Mouse (Mus musculus): ENCODE measurements around the gene Ptpn13. TPM values are rescaled to one million over a fixed set of nuclear protein-coding genes. Genes with fewer than 3 reads are reported as not detected.

Ptpn13 gene
- polyA plus RNA-seq, 1 experiment from 2014 or later: 15.1 TPM

DNA sequence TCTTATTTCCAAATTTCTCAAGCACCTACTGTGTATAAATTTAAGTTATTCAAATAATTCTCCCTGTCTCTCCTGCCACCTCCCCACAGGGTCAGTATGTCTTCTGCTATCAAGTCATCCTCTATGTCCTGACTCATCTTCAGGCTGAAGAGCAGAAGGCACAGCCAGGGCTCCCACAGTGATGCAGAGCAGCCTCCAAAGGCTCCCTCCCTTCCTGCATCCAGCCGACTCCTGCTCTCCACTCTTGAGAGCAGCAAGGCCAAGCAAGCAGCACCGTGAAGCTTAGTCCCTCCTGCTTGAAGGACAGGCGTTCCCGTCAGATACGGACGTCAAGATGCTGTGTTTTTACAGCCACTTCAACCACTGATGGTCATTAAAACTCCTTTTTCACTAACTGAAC is 172.6 kb downstream of the Ptpn13 start:
- no peak overlapping the region for H3K4me2 ChIP-seq
- ATAC-seq (ENCODE audit: insufficient number of reproducible peaks, low FRiP score): no peak
- 64% methylated on average over 6 of the region's 6 CpGs for WGBS
- H3K27me3 ChIP-seq (replicated peaks): no peaks in the 10 kb centered on the region
- H3K4me1 ChIP-seq (replicated peaks): peaks cover 33% of the 10 kb centered on the region
- H3K36me3 ChIP-seq: peaks cover 6% of the 10 kb centered on the region; the same call in 1 of the 2 replicates
- no peak overlapping the region for H3K4me3 ChIP-seq
- H3K27ac ChIP-seq (ENCODE audit: poor library complexity, severe bottlenecking): no peak overlapping the region
- H3K9ac ChIP-seq: no peak overlapping the region
- no peaks in the 10 kb centered on the region for H3K9me3 ChIP-seq (replicated peaks)

DNA sequence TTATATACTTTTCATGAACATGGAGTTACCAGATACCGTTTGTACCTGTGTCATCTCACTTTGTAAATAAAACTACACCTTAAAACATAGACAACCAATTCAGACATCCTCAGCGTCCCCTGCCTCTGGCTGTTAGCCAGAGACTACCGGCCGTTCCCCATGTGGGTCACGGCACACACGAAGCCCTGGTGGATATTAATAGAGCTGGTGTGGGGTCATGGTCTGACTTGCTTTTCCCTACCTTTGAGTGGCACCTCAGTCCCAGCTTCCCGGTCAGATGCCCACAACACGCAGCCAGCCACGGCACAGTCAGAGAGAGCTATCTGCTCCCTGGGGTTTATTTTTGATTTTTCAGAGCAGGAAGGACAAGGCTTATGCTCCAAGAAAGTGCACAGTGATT is 173.3 kb downstream of the Ptpn13 start:
- H3K9ac ChIP-seq: no peak overlapping the region
- peaks cover 33% of the 10 kb centered on the region for H3K4me1 ChIP-seq (replicated peaks)
- H3K4me2 ChIP-seq: no peak overlapping the region
- H3K9me3 ChIP-seq (replicated peaks): no peaks in the 10 kb centered on the region
- peak overlapping the region; percentile 35; the same call in 1 of the 2 replicates for H3K27ac ChIP-seq (ENCODE audit: poor library complexity, severe bottlenecking)
- peaks cover 6% of the 10 kb centered on the region; the same call in 1 of the 2 replicates for H3K36me3 ChIP-seq
- no peaks in the 10 kb centered on the region for H3K27me3 ChIP-seq (replicated peaks)
- ATAC-seq (ENCODE audit: insufficient number of reproducible peaks, low FRiP score): no peak
- no peak overlapping the region for H3K4me3 ChIP-seq
- WGBS: 61% methylated on average over 9 of the region's 9 CpGs

DNA sequence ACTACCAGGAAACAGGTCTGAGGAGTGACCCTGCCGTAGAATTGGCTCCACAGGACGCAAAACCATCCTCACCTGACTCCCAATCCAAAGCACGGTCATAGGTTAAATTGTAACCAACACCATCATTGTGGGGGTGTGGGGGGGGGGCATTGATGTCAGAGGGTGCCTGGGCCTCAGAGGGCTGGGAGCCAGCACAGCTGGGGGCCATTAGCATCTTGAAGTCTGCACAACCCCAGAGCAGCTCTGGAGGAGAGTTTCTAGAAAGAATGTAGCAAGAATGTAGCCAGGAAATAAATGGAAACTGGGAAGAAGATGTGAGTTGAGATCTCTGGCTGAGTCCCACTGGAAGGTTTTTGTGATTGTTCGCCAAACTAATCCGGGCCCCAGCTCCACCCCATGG is 173.9 kb downstream of the Ptpn13 start:
- peaks cover 33% of the 10 kb centered on the region for H3K4me1 ChIP-seq (replicated peaks)
- no peaks in the 10 kb centered on the region for H3K27me3 ChIP-seq (replicated peaks)
- H3K4me3 ChIP-seq: no peak overlapping the region
- ATAC-seq (ENCODE audit: insufficient number of reproducible peaks, low FRiP score): no peak
- H3K36me3 ChIP-seq: peaks cover 3% of the 10 kb centered on the region; the same call in 1 of the 2 replicates
- no peak overlapping the region for H3K9ac ChIP-seq
- H3K9me3 ChIP-seq (replicated peaks): no peaks in the 10 kb centered on the region
- WGBS: 80% methylated on average over 5 of the region's 5 CpGs
- H3K4me2 ChIP-seq: no peak overlapping the region
- H3K27ac ChIP-seq (ENCODE audit: poor library complexity, severe bottlenecking): peak overlapping the region; percentile 35; the same call in 1 of the 2 replicates

DNA sequence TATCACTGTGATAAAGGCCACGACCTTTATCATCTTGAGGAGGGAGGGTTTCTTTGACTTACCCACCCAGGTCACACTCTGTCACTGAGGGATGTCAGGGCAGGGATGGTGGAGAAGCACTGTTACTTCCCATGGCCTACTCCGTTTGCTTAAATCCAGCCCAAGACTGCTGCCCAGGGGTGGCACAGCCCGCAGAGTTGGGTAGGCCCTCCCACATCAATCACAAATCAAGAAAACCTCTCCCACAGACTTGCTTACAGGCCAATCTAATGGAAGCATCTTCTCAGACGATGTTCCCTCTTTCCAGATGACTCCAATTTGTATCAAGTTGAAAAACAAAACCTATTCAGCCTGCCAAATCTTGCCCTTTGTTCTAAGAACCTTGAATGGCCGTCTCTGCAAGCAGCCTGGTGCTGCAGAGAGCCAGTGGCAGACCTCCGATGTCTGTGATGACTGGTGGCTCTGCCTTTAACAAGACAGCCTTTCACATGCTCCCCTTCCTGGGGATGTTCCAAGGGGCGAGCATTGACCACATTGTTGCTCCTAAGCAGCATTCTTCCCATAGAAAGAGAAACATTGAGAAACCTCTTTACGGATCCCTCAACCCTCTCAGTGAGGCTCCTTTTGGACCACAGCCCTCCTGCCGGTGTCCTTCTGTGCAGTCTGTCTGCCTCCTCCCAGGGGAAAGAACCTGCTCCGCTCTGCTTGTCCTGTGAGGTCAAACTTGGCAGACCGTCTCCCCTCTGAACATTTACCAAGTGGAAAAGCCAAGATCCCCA is 178.3 kb downstream of the Ptpn13 start:
- WGBS: 73% methylated on average over 11 of the region's 11 CpGs
- no peak overlapping the region for H3K4me2 ChIP-seq
- ATAC-seq (ENCODE audit: insufficient number of reproducible peaks, low FRiP score): no peak

DNA sequence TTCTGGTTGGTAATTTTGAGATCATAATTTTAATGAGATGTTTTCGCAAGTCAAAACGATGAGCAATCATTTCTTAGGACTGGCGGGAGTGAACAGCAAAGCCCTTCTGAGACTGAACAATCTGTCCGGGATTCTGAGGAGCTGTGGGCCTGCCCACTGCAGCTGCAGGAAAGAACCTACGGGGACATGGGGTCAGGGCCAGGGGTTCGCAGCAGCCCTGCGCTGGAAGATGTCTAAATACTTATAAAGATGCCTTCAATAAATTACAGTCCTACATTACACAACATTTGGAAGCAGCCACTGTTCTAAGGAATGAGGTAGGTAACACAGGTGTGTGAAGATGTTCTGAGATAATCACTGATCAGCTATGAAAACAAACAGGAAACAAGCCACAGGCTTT is 180.7 kb downstream of the Ptpn13 start:
- Histone ChIP-seq H3K9ac (no peak overlapping the region), H3K27me3 (replicated peaks) (no peaks in the 10 kb centered on the region), H3K4me3 (no peak overlapping the region), H3K27ac (ENCODE audit: poor library complexity, severe bottlenecking) (no peak overlapping the region), H3K4me1 (replicated peaks) (no peaks in the 10 kb centered on the region), H3K9me3 (replicated peaks) (0 out of 2 replicates have a peak, but pooled peaks cover 2% of the 10 kb centered on the region), H3K36me3 (no peaks in the 10 kb centered on the region), H3K4me2 (no peak overlapping the region)
- ATAC-seq (ENCODE audit: insufficient number of reproducible peaks, low FRiP score): no peak
- 78% methylated on average over 7 of the region's 7 CpGs for WGBS

More for the DNA sequence above, 178.3 kb downstream of the Ptpn13 start:
- H3K36me3 ChIP-seq: no peaks in the 10 kb centered on the region
- no peak overlapping the region for H3K9ac ChIP-seq
- no peak overlapping the region for H3K4me3 ChIP-seq
- H3K27me3 ChIP-seq (replicated peaks): no peaks in the 10 kb centered on the region
- H3K27ac ChIP-seq (ENCODE audit: poor library complexity, severe bottlenecking): no peak overlapping the region
- H3K4me1 ChIP-seq (replicated peaks): peaks cover 8% of the 10 kb centered on the region
- H3K9me3 ChIP-seq (replicated peaks): 0 out of 2 replicates have a peak, but pooled peaks cover 2% of the 10 kb centered on the region

DNA sequence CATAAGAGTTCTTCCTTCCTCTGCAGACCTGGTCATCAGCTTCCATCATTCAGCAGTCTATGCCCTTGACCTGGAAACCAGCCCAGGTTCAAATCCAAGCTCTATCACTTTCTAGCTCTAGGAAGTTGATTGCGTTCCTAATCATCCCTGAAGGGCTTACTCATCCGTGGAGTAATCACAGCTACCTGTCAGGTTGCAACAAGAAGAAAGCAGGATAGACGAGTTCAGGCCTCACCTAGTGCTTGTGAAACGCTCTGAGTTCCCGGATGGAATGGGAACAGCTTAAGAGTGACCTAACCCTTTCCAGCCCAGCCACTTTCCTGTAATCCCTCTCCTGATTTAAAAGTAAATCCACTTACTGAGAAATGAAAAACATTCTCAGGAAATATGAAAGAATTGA is 185.2 kb downstream of the Ptpn13 start:
- Histone ChIP-seq H3K27ac (ENCODE audit: poor library complexity, severe bottlenecking) (no peak overlapping the region), H3K9ac (no peak overlapping the region), H3K4me3 (no peak overlapping the region), H3K36me3 (no peaks in the 10 kb centered on the region), H3K4me1 (replicated peaks) (no peaks in the 10 kb centered on the region), H3K27me3 (replicated peaks) (no peaks in the 10 kb centered on the region), H3K9me3 (replicated peaks) (0 out of 2 replicates have a peak, but pooled peaks cover 2% of the 10 kb centered on the region), H3K4me2 (no peak overlapping the region)
- 55% methylated on average over 5 of the region's 5 CpGs for WGBS
- no peak for ATAC-seq (ENCODE audit: insufficient number of reproducible peaks, low FRiP score)

DNA sequence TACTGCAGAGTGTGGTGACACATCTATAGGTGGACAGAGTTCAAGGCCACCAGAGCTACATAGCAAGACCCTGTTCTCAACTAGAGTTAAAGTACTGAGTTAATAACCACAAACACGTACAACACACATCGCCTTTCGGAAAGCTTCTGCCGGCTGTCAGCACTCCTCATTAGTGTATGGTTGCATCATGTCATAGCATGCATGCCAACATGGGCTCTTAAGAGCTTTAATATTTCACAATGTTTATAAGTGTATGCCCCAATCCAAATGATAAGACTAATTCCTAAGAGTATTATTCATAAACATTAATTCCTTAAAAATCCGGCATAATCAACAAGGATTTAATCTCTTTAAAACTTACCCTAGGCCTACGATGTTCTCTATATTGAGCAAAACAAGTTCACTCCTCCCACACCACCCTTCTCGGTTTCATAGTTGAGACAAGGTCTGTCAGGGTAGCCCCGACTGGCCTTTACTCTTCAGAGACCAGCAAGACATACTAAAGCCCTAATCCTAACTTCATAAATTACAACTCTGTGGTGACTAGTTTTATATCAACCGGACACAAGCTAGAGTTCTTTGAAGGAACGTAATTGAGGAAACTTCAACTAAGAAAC is 186.0 kb downstream of the Ptpn13 start:
- Histone ChIP-seq H3K4me3 (no peak overlapping the region), H3K4me2 (no peak overlapping the region), H3K9me3 (replicated peaks) (0 out of 2 replicates have a peak, but pooled peaks cover 2% of the 10 kb centered on the region), H3K36me3 (no peaks in the 10 kb centered on the region), H3K27me3 (replicated peaks) (no peaks in the 10 kb centered on the region), H3K4me1 (replicated peaks) (no peaks in the 10 kb centered on the region), H3K9ac (no peak overlapping the region), H3K27ac (ENCODE audit: poor library complexity, severe bottlenecking) (no peak overlapping the region)
- WGBS: 82% methylated on average over 10 of the region's 10 CpGs
- ATAC-seq (ENCODE audit: insufficient number of reproducible peaks, low FRiP score): no peak

DNA sequence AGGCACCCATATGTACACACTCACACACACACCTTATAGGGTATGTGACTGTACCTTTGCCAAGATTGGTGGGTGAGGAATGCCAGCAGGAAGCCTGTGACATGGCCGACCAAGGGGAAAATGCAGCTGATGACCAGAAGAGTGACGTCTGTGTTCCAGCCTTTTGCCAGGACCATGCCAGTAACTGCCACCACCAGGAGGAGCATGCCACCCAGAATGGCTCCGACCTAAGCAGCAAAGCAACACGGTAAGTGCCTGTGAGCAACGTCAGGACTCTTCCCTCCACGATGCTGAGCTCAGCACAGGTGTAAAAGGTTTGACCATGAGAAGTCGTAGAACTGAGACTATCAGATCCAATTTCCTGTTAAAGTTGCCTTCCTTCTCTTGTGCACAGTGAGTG is 187.3 kb downstream of the Ptpn13 start:
- H3K27me3 ChIP-seq (replicated peaks): no peaks in the 10 kb centered on the region
- 73% methylated on average over 7 of the region's 7 CpGs for WGBS
- H3K4me2 ChIP-seq: no peak overlapping the region
- no peak overlapping the region for H3K27ac ChIP-seq (ENCODE audit: poor library complexity, severe bottlenecking)
- no peaks in the 10 kb centered on the region for H3K36me3 ChIP-seq
- ATAC-seq (ENCODE audit: insufficient number of reproducible peaks, low FRiP score): no peak
- no peaks in the 10 kb centered on the region for H3K4me1 ChIP-seq (replicated peaks)
- H3K9ac ChIP-seq: no peak overlapping the region
- no peaks in the 10 kb centered on the region for H3K9me3 ChIP-seq (replicated peaks)
- H3K4me3 ChIP-seq: no peak overlapping the region

DNA sequence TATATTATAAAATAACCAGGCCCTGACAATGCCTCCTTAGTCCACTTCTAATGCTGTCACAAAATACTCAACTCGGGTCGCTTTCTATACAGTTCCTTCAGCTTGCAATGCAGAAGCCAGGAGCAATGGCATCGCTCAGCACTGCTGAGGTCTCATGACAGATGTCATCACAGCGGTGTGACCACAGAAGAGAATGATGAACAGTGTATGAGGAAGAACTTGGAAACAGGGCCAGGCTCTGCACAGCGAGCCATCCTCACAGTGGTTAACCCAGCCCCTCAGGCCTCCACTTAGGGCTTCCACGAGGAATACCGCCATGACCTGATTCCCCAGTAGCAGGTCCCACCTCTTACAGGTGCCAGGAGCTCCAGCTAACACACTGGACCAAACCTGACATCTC is 189.4 kb downstream of the Ptpn13 start:
- H3K36me3 ChIP-seq: no peaks in the 10 kb centered on the region
- no peak overlapping the region for H3K27ac ChIP-seq (ENCODE audit: poor library complexity, severe bottlenecking)
- no peaks in the 10 kb centered on the region for H3K27me3 ChIP-seq (replicated peaks)
- H3K9ac ChIP-seq: no peak overlapping the region
- no peak for ATAC-seq (ENCODE audit: insufficient number of reproducible peaks, low FRiP score)
- 76% methylated on average over 7 of the region's 7 CpGs for WGBS
- H3K4me3 ChIP-seq: no peak overlapping the region
- no peaks in the 10 kb centered on the region for H3K9me3 ChIP-seq (replicated peaks)
- no peak overlapping the region for H3K4me2 ChIP-seq
- no peaks in the 10 kb centered on the region for H3K4me1 ChIP-seq (replicated peaks)

DNA sequence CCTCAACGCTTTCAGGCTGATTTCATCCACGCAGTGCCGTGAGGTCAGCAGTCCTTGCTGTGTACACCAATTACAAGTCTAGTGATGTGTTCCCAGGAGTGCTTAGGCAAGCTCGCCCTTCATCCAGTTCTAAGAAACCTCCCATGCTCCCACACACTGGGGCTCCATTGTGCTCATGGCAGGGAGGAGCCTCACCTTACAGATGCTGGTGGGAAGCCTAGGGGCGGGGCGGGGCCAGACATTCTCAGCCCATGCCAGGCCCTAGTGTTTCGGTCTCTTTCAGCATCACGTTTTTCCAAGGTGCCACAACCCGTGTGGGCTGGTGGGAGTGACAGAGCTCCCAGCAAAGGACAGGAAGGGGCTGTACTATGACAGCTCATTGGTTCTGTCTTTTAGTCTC is 192.2 kb downstream of the Ptpn13 start:
- Histone ChIP-seq H3K9ac (no peak overlapping the region), H3K27ac (ENCODE audit: poor library complexity, severe bottlenecking) (no peak overlapping the region), H3K27me3 (replicated peaks) (no peaks in the 10 kb centered on the region), H3K9me3 (replicated peaks) (no peaks in the 10 kb centered on the region), H3K4me3 (no peak overlapping the region), H3K4me1 (replicated peaks) (peaks cover 5% of the 10 kb centered on the region; the same call in 1 of the 2 replicates), H3K36me3 (no peaks in the 10 kb centered on the region), H3K4me2 (no peak overlapping the region)
- 73% methylated on average over 9 of the region's 9 CpGs for WGBS
- ATAC-seq (ENCODE audit: insufficient number of reproducible peaks, low FRiP score): 0 out of 2 replicates have a peak, but pooled peaks have one; percentile 17

DNA sequence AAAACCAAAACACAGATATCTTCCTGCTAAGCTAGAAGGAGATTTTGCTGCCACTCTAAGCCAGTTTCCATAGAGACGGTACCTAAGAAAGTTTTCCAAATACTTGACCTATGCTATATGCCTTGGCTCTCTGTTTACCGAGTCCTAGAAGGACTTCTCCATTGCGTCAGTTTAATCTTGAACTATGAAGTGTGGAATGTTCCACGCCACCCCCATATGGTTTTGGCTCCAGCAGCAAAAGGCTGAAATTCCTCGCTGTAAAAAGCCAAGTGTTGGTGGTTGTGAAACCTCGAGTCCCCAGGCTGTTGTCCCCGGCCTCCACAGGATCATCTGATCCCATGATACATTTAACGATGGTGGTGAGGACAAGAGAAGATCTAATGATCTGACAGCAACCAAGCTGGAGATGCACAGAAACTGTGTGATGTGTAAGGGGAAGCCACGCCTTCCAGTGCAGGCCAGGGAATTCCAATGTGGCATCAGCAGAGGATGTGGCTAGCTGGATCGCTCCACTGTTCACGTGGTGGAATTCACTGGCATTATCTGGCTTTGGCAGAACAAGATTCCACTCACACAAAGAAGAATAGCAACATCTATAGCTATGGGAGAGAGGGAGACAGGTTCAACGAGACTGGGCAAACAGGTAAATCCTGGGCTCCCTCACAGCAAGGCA is 195.4 kb downstream of the Ptpn13 start:
- no peaks in the 10 kb centered on the region for H3K9me3 ChIP-seq (replicated peaks)
- no peak overlapping the region for H3K9ac ChIP-seq
- ATAC-seq (ENCODE audit: insufficient number of reproducible peaks, low FRiP score): peak; percentile 33; the same call in 1 of the 2 replicates
- peaks cover 5% of the 10 kb centered on the region; the same call in 1 of the 2 replicates for H3K4me1 ChIP-seq (replicated peaks)
- no peaks in the 10 kb centered on the region for H3K27me3 ChIP-seq (replicated peaks)
- 39% methylated on average over 12 of the region's 12 CpGs for WGBS
- H3K36me3 ChIP-seq: no peaks in the 10 kb centered on the region
- H3K4me3 ChIP-seq: no peak overlapping the region
- H3K27ac ChIP-seq (ENCODE audit: poor library complexity, severe bottlenecking): no peak overlapping the region
- H3K4me2 ChIP-seq: no peak overlapping the region

Measured in heart, embryonic 12.5 days (tissue).